Mouse (Mus musculus) mouse trophoblast stem cell (cell line): ENCODE results near the gene Atf5.

ENCODE experiments used
- in situ Hi-C, 2 experiments: fragments of 300-500 bp; cut with MseI, MboI; formaldehyde crosslinking; loops; 2 replicates in 1 of 2; 3 replicates in 1 of 2; pipeline ENCODE4 v1.15.1; 2025

Gene Atf5

DNA sequence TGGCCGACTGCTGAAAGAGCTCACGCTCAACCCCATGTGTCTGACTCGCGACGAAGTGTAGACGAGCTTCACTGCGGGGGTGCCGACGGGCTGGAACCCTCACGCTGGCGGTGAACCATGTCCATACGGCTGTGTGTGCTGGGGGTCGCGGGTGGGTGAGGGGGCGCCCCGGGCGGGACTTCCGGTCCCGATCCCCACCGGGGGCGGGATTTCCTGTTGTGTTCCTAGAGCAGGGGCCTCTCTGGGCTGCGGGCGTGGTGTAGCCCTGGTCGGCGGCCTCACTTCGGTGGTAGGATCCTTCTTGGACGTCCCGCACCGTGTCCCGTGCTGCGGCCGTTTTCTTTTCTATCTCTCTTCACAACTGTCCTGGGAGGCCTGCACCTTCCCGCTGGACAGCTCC, 33.7 kb upstream of the Atf5 start:
- in situ Hi-C loops: no loop called here

DNA sequence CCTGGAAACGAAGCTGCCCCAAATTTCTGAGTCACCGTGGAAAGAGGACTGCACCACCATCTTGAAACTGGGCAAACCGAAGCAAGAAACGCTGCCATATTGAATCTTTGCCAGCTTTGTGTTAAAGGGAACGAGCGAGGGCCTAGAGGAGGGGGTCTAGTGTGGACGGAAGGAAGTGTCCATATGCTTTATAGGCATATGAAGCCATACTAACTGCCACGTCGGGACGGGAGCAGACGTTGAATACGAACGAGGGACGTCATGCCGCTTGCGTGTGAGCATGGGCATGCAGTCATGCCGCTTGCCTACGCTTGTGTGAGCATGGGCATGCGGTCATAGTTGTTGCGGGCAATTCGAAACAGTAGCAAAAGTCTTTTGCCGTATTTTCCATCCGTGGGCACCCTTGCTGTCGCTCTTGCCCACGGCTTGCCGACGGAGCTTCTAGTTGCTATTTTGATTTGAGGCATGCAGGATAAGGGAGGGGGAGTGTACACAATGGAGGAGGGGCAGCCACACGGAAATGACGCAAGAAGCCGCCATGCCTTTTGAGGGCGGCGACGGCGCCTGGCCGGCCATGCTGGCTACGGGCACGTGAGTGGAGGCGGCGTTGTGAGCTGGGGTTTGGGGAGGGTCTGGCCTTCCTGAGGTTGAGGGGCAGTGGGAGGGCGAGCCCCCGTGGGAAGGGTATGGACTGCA, 33.1 kb upstream of the Atf5 start:
- in situ Hi-C loops: no loop called here

DNA sequence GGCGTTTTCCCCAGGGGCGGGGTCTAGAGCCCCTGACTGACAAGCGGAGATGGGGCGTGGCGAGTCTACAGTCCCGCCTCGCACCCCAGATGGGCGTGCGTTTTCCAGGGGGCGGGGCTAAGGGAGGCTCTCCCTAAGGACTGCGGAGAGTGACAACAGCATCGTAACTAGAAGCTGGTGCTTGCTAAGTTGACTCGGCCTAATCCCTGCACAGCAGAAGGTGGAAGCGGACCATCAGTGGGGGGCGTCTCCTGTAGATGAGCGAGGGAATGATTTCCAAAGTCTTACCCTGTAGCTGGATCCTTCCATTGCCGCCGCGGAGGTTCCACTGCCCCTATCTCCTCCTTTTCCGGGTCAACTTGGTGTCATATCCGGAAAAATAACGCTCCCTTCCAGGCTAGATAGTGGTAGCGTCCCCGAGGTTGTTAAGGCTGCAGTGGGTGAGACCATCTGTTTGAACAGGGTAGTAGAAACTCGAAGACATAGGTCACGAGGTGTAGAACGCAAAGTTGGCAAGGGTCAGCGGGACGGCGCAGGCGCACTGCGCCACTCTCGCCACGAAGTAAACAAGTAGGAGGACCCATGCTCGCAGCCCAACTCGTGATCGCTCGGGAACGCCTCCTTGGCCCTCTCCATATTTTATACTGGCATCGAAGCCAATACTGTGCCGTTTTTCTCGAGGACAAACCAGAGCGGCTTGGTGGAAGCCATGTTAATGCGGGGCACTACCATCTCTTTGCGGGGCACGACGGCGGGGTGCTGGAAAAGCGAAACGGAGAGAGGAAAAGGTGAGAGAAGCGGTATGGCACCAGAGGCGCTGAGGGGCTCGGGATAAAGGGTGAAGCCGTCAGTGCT, 32.3 kb upstream of the Atf5 start, which contains the start of the genes Akt1s1 and Tbc1d17:
Gene Akt1s1, plus strand, starts transcription at position 431 of the 855 bp plus-strand sequence.
Gene Tbc1d17, minus strand, starts transcription at position 519 of the 855 bp plus-strand sequence.
- in situ Hi-C loops: no loop called here

DNA sequence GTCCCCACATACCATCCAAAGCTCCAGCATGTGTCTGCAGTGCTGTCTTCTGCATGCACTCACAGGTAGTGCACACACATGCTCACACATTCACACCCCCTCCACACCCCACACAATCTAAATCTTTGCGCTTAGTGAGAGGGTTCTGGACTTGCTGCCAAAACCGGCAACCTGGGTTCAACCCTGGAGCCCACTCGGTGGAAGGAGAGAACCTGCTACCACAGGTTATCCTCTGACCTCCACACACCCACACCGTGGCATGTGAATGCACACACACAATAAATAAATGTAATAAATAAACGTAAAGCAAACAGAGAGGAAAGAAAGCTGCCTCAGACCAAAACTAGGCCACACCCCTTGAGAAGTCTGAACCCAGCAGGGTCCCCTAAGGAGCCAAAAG, 31.3 kb upstream of the Atf5 start:
- in situ Hi-C loops: no loop called here

- in situ Hi-C loops: no loop called here
These were observed 30.3 kb upstream of the Atf5 start for GRCm38 (mm10) chr7:44846804-44847203.

GRCm38 (mm10) chr7:44845006-44845405, 28.5 kb upstream of the Atf5 start:
- in situ Hi-C loops: no loop called here

DNA sequence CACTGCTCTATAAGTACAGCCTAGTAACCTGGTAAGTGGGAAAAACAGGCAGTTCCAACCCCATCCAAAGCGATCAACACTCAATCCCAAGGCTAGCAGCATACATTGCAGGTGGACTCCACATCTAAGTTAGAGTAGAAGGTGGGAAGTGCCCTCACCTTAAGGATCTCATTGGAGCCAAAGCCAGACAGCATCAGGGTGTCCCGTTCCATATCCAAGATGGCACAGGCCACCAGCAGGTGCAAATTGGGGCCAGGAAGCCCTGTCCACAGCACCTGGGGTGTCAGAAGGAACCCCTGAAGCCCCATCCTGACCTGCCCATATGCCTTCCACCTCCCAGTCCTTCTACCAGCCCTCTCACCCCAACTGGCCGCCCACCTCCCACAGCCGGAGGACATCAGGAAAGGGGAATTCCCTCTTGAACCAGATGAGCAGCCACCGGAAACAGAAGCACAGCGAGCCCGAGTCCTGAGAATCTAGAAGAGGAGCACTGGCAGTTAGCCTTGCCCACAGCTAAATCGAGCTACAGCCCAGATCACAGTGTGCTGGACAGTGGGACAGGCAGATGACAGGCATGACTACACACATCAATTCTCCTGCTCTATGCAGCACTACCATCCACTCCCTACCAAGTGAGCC, 25.5 kb upstream of the Atf5 start:
- in situ Hi-C loops: no loop called here

DNA sequence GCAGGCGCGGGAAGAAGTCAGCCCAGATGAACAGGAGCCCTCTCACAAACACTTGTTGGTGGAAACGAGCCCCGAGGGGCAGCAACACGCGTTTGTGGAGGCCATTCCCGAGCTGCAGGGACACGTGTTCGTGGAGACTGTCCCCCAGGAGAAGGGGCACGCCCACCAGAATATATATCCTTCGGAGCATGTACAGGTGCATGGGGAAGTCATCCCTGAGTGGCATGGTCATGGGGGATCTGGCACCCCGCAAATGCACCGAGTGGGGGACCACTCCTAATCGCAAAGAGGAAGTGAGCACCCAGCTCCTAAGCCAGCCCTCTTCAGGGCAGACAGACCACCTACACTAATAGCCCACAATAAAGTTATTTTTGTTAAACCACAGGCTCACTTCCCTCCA, 24.0 kb upstream of the Atf5 start:
- in situ Hi-C loops: no loop called here

DNA sequence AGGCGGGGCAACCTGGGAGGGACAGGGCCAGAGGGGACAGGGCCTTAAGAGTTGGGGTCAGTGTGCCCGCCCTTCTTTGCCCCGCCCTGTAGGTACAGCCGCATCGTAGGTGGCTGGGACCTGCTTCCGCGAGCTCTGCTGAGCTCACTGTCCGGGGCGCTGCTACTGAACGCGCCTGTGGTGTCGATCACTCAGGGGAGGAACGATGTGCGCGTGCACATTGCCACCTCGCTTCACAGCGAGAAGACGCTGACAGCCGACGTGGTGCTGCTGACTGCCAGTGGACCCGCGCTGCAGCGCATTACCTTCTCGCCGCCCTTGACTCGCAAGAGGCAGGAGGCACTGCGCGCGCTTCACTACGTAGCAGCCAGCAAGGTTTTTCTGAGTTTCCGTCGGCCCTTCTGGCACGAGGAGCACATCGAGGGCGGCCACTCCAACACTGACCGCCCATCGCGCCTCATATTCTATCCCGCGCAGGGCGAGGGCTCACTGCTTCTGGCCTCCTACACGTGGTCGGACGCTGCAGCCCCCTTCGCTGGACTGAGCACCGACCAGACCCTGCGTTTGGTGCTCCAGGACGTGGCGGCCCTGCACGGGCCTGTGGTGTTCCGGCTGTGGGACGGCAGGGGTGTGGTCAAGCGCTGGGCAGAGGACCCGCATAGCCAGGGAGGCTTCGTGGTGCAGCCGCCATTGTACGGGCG, 23.2 kb upstream of the Atf5 start:
- in situ Hi-C loops: no loop called here

DNA sequence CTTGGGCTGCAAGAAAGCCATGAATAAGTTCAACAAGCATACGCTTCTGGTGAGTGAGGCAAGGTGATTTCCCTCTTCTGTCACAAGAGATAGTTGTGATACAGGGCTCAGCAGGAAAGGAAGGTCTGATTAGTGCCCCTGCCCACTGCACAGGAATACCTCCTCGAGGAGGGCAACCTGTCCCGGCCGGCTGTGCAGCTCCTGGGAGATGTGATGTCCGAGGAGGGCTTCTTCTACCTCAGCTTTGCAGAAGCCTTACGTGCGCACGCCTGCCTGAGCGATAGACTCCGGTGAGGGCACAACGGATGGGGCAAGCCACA, 22.7 kb upstream of the Atf5 start:
- in situ Hi-C loops: no loop called here

- in situ Hi-C loops: no loop called here
These were observed 21.6 kb upstream of the Atf5 start for GRCm38 (mm10) chr7:44838073-44838472.

- in situ Hi-C loops: no loop called here
These were observed 20.1 kb upstream of the Atf5 start for GRCm38 (mm10) chr7:44836423-44837053.

- in situ Hi-C loops: no loop called here
These were observed 19.6 kb upstream of the Atf5 start for GRCm38 (mm10) chr7:44836016-44836404.

GRCm38 (mm10) chr7:44835373-44836015, 19.0 kb upstream of the Atf5 start:
- in situ Hi-C loops: no loop called here

DNA sequence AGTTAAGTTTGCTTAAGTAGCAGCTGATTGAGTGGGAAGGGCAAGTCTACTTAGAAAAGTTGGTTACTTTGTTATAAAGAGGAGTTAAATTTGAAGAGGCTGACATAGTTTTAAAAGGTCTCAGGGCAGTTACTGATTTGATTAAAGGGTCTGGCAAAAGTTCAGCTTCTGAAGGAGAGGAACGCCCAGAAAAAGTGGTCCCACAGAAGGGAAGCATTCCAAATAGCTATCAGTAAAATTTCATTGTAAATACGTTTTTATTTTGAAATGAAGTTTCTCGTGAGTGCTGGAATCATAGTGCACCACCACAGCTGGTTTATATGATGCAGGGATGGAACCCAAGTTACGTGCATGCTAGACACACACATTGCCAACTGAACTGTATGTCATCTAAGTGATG, 16.3 kb upstream of the Atf5 start:
- in situ Hi-C loops: no loop called here

DNA sequence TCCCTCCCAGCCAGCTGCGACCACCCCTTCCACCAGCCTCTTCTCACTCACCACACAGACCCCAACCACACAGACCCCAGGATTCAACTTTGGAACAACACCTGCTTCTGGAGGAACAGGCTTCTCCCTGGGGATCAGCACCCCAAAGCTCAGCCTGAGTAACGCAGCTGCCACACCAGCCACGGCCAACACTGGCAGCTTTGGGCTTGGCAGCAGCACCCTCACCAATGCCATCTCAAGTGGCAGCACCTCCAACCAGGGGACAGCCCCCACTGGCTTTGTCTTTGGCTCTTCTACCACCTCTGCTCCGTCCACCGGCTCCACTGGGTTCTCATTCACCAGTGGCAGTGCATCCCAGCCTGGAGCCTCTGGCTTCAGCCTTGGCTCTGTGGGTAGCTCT, 12.2 kb upstream of the Atf5 start:
- in situ Hi-C loops: no loop called here

DNA sequence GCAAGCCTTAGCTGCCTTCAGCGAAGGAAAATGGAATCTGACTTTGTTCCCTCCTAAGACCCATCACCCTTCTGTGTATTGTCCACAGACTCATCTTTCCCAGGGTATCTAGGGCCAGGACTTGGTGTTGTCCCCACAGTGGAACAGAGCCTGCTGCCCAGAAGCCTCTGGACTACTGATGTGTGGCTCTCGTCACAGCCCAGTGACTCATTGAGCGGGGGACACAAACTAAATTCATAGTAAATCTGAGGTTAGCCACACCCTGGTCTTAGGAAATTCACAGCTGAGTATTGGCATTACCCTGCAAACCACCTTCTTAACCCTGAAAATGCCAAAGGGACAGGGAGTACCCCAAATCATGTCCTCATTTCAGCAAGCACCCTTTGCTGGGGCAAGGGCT, 10.3 kb upstream of the Atf5 start:
- in situ Hi-C loops: no loop called here

DNA sequence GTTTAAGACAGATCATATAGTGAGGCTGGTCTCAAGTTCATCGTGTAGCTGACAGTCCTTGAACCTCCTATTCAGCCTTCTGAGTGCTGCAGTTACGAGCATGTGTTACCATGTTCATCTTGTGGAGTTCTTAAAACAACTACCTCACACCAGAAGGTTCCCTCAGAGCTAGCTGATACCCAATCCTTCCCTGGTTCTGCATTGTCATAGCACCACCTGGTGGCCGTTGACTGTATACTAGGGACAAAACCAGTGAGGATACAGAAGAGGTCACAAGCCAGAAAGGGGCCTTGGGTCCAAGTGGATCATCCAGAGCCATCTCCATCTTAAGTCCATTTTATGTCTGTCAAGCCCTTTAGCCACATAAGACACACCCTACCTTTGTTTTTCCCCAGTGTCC, 8.4 kb upstream of the Atf5 start:
- in situ Hi-C loops: no loop called here

- in situ Hi-C loops: no loop called here
These were observed 7.0 kb upstream of the Atf5 start for GRCm38 (mm10) chr7:44823409-44823808.

- in situ Hi-C loops: no loop called here
These were observed 5.4 kb upstream of the Atf5 start for GRCm38 (mm10) chr7:44821666-44822448.
